8 mouse cellular contexts compared by ENCODE assay signal in the genomic region with DNA sequence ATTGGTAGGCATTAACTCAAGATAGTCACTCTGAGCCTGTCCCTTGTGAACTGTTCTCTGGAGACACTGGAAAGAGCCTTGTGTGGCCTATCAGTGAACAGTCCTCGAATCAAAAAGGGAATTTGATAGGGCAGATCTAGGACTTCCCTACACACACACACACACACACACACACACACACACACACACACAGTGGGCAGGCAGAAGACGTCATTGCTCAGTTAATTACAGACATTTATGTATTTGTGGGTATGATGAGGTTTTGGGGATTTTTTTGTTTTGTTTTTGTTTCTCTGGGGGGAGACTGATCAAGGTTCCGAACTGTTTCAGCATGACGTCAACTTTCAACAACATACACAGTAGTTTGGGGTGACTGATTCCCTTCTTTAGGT. TPM values are rescaled to one million over a fixed set of nuclear protein-coding genes. Genes with fewer than 3 reads are reported as not detected.
DNase-seq lines count a peak whose midpoint lies in the region; ATAC-seq and TF ChIP-seq lines count a peak whose summit lies in the region.

No protein-coding gene starts in this region.

- no peak for TF ChIP-seq EP300 in heart, postnatal 0 days (IDR thresholded peaks at IDR 0.05; ENCODE audit: low read depth)

- 73% methylated on average over 4 of the region's 4 CpGs for WGBS in heart, postnatal 0 days
- WGBS in intestine, embryonic 14.5 days = 85% methylated on average over 4 of the region's 4 CpGs

- H3K27me3 ChIP-seq in heart, postnatal 0 days (ENCODE audit: control insufficient read depth, insufficient read depth, low read length) = no peaks in the 10 kb centered on the region
- no peaks in the 10 kb centered on the region for H3K27me3 ChIP-seq in intestine, embryonic 14.5 days (replicated peaks; ENCODE audit: control insufficient read depth, insufficient read depth, low read length)

- H3K4me2 ChIP-seq in heart, postnatal 0 days (ENCODE audit: low read depth, low read length) = peak overlapping the region; percentile 98; the same call in 1 of the 2 replicates
- H3K4me2 ChIP-seq in intestine, embryonic 14.5 days (ENCODE audit: low read length) = peak overlapping the region; percentile 97

- H3K4me3 ChIP-seq in heart, postnatal 0 days (ENCODE audit: low read depth, low read length) = 0 out of 2 replicates have a peak overlapping the region, but pooled peaks have one; percentile 64
- H3K4me3 ChIP-seq in intestine, embryonic 14.5 days (ENCODE audit: low read depth, low read length) = peak overlapping the region; percentile 73

- no peak overlapping the region for H3K9ac ChIP-seq in heart, postnatal 0 days (replicated peaks; ENCODE audit: low read depth, low read length)
- no peak overlapping the region for H3K9ac ChIP-seq in intestine, embryonic 14.5 days (ENCODE audit: low read length)

- TF ChIP-seq CTCF in heart, postnatal 0 days (IDR thresholded peaks at IDR 0.05; ENCODE audit: low read depth) = no peak

- no peaks in the 10 kb centered on the region for H3K9me3 ChIP-seq in heart, postnatal 0 days (replicated peaks; ENCODE audit: control insufficient read depth, low read length)
- no peaks in the 10 kb centered on the region for H3K9me3 ChIP-seq in intestine, embryonic 14.5 days (ENCODE audit: control insufficient read depth, low read length)

- no peak overlapping the region for H3K27ac ChIP-seq in heart, postnatal 0 days (ENCODE audit: low read depth)
- H3K27ac ChIP-seq in intestine, embryonic 14.5 days (ENCODE audit: low read depth) = peak overlapping the region; percentile 71; the same call in 1 of the 2 replicates

- ATAC-seq in heart, postnatal 0 days (ENCODE audit: insufficient read depth, low read depth) = no peak
- peak; percentile 11; the same call in 1 of the 2 replicates for ATAC-seq in intestine, embryonic 14.5 days (replicated peaks; ENCODE audit: low FRiP score, low TSS enrichment, low read depth)
- ATAC-seq in monocyte, adult 5-6 weeks (replicated peaks; ENCODE audit: insufficient number of reproducible peaks, low FRiP score, low TSS enrichment, poor library complexity, severe bottlenecking) = peak; percentile 4; the same call in 1 of the 2 replicates
- ATAC-seq in erythroblast, adult 5-6 weeks (replicated peaks; ENCODE audit: low FRiP score, poor library complexity, severe bottlenecking) = no peak

- DNase-seq in heart, postnatal 0 days (ENCODE audit: low spot score) = no peak
- DNase-seq in heart, adult 11 months = no peak
- DNase-seq in brain, adult 2 months (ENCODE audit: low read depth, low spot score) = peak; percentile 51
- no peak for DNase-seq in intestine, embryonic 14.5 days (ENCODE audit: low spot score)
- DNase-seq in urinary bladder, adult 18-20 months (ENCODE audit: low spot score in 2 of 2) = no peak
- no peak for DNase-seq in layer of hippocampus, postnatal 10 days (ENCODE audit: low spot score in 2 of 2)

- no peaks in the 10 kb centered on the region for H3K36me3 ChIP-seq in heart, postnatal 0 days (replicated peaks; ENCODE audit: control insufficient read depth, insufficient read depth, low read length)
- no peaks in the 10 kb centered on the region for H3K36me3 ChIP-seq in intestine, embryonic 14.5 days (ENCODE audit: control insufficient read depth, insufficient read depth, low read length)

- H3K4me1 ChIP-seq in heart, postnatal 0 days (ENCODE audit: control insufficient read depth, insufficient read depth) = peaks cover 8% of the 10 kb centered on the region; the same call in 1 of the 2 replicates
- peaks cover 38% of the 10 kb centered on the region for H3K4me1 ChIP-seq in intestine, embryonic 14.5 days (replicated peaks; ENCODE audit: control insufficient read depth, insufficient read depth, low read length)

RNA-seq across cellular contexts. Expression of a gene that starts 0.8 kb away (rescaled TPM):
- 10.8 and 11.4 TPM in 2 replicates for total RNA-seq in heart, postnatal 0 days (2014; rRNA removed; ENCODE audit: low replicate concordance)
- 2.2 and 3.5 TPM in 2 replicates for polyA plus RNA-seq in heart, postnatal 0 days (2015; fragmentation: Nextera tagmentation; extraction: Ambion mirVana)
- 14.6 and 19.9 TPM in 2 replicates for polyA plus RNA-seq in intestine, embryonic 14.5 days (2014; fragmentation: Nextera tagmentation; extraction: Ambion mirVana)
- total RNA-seq in monocyte, adult 5-6 weeks (2017) = 8.3 to 42.3 TPM (median 19.1 TPM) in 3 replicates
- total RNA-seq in erythroblast, adult 5-6 weeks (2015; ENCODE audit: low replicate concordance) = 0.63 and 1.7 TPM in 2 replicates
- 2.0 and 2.1 TPM in 2 replicates for total RNA-seq in erythroblast, adult 5-6 weeks (2017; ENCODE audit: low replicate concordance)
- total RNA-seq in layer of hippocampus, postnatal 10 days (2021) = 100 to 1,000 TPM; 184 to 186 TPM

RNA-seq across cellular contexts. Expression of a gene that starts 20.3 kb away (rescaled TPM):
- 48.3 and 161 TPM in 2 replicates for total RNA-seq in heart, postnatal 0 days (2014; rRNA removed; ENCODE audit: low replicate concordance)
- polyA plus RNA-seq in heart, postnatal 0 days (2015; fragmentation: Nextera tagmentation; extraction: Ambion mirVana) = 32.3 and 41.9 TPM in 2 replicates
- 76.2 and 78.5 TPM in 2 replicates for polyA plus RNA-seq in intestine, embryonic 14.5 days (2014; fragmentation: Nextera tagmentation; extraction: Ambion mirVana)
- 55.7 to 125 TPM (median 100.0 TPM) in 3 replicates for total RNA-seq in monocyte, adult 5-6 weeks (2017)
- total RNA-seq in erythroblast, adult 5-6 weeks (2015; ENCODE audit: low replicate concordance) = 46.6 and 59.0 TPM in 2 replicates
- total RNA-seq in erythroblast, adult 5-6 weeks (2017; ENCODE audit: low replicate concordance) = 27.0 and 41.7 TPM in 2 replicates
- total RNA-seq in layer of hippocampus, postnatal 10 days (2021) = 10 to 100 TPM; 35.7 to 46.1 TPM

RNA-seq across cellular contexts. Expression of a gene that starts 52.4 kb away (rescaled TPM):
- 0.23 TPM in 1 of 2 replicates, not detected in the other for total RNA-seq in heart, postnatal 0 days (2014; rRNA removed; ENCODE audit: low replicate concordance)
- not detected in 2 replicates for polyA plus RNA-seq in heart, postnatal 0 days (2015; fragmentation: Nextera tagmentation; extraction: Ambion mirVana)
- 0.15 and 0.22 TPM in 2 replicates for polyA plus RNA-seq in intestine, embryonic 14.5 days (2014; fragmentation: Nextera tagmentation; extraction: Ambion mirVana)
- 0.85 to 0.95 TPM in 2 of 3 replicates, not detected in the other for total RNA-seq in monocyte, adult 5-6 weeks (2017)
- not detected in 2 replicates for total RNA-seq in erythroblast, adult 5-6 weeks (2015; ENCODE audit: low replicate concordance)
- total RNA-seq in erythroblast, adult 5-6 weeks (2017; ENCODE audit: low replicate concordance) = 0.17 TPM in 1 of 2 replicates, not detected in the other
- under 1 TPM in 1 of 2 experiments, not detected in 1; 0.18 TPM for total RNA-seq in layer of hippocampus, postnatal 10 days (2021)

Comparison
In these comparisons a context has a peak if more than half of its experiments do, and no peak if none do; other contexts are left out.
1. ATAC-seq: peak in intestine, embryonic 14.5 days (single experiment) and monocyte, adult 5-6 weeks (single experiment); none in heart, postnatal 0 days (single experiment) and erythroblast, adult 5-6 weeks (single experiment).